Mouse (Mus musculus): ENCODE results near the gene Arhgap35.
A peak's percentile ranks its signal among the peaks of the same experiment; 100 is the strongest.

Gene Arhgap35

GRCm38 (mm10) chr7:16525448-16525847 lies 89.3 kb downstream of the Arhgap35 start:
- no peak for DNase-seq (ENCODE audit: extremely low spot score, low spot score)

- DNase-seq (ENCODE audit: extremely low spot score, low spot score) = no peak
These were observed 90.5 kb downstream of the Arhgap35 start for GRCm38 (mm10) chr7:16524308-16524707.

GRCm38 (mm10) chr7:16519310-16519709 lies 95.5 kb downstream of the Arhgap35 start:
- no peak for DNase-seq (ENCODE audit: extremely low spot score, low spot score)

- DNase-seq (ENCODE audit: extremely low spot score, low spot score) = no peak
These were observed 97.6 kb downstream of the Arhgap35 start for GRCm38 (mm10) chr7:16517198-16517597.

GRCm38 (mm10) chr7:16507284-16507683 lies 107.5 kb downstream of the Arhgap35 start:
- peak; percentile 29 for DNase-seq (ENCODE audit: extremely low spot score, low spot score)

GRCm38 (mm10) chr7:16505226-16505593 lies 109.6 kb downstream of the Arhgap35 start:
- no peak for DNase-seq (ENCODE audit: extremely low spot score, low spot score)

DNA sequence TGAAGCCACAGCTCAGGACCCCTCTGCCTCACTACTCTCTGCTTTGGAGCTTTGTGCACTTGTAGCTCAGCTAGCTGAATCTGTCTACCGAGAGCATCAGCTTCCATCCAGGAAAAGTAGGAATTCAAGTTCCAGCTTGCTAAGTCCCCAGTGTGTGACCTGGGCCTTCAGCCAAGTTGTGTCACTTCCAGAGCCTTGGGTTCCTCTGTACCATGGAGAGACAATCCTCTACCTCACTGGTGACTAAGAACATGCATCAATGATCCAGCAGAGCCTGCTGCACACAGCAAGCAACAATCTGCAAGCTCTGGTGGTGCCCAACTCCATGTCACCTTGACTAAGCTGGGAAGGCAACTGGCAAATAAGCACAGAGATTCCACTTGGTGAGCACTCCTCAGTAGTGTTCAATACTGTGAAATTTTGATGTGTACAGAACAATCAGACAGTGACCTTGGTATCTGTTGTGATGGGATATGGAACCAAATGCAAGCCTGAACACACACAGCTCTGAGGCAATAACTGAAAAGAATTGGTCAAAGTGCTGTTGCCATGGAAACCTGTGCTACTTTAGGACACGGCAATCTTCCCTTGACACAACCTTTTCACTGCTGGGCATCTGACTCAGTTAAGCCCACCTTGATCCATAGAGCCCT lies 110.1 kb downstream of the Arhgap35 start:
- no peak for DNase-seq (ENCODE audit: extremely low spot score, low spot score)

- DNase-seq (ENCODE audit: extremely low spot score, low spot score) = no peak
These were observed 113.2 kb downstream of the Arhgap35 start for GRCm38 (mm10) chr7:16501571-16501970.

DNA sequence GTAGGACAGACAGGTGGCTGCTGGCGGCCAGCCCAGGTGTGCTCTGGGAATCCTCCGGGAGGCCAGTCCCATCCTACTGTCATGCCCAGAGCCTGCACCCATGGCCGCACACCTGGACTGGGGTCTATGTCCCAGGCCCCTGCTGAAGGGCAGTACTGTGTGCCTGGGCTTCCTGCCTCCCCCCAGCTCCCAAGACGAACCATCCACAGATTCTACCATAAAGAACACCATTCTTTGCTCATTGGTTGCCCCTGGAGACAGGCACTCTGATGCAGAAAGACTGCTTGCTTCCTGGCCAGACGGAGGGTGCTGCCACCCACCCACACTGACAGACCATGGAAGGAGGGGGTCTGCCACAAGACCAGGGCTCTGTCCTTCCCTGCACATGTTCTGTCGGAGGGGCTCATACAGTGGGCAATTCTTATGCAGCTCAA lies 115.1 kb downstream of the Arhgap35 start:
- no peak for DNase-seq (ENCODE audit: extremely low spot score, low spot score)

DNA sequence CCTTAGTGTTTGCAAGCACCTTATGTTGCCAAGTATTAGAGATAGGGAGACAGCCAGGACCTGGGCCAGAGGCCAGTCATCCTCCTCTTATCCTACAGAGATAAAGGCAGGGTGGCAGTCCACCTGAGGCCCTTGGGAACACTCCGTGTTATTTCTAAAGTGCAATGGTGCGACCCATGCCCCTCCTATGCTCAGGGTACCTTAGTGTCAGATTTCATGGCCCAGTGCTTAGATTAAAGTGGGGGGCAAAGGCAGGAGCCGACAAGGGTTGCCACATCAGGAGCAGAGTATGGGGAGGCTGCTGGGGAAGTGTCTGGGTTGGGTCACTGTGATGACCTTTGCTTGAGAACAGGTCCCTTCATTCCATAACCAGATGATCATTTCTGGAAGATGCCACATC lies 118.5 kb downstream of the Arhgap35 start:
- DNase-seq (ENCODE audit: extremely low spot score, low spot score) = no peak

DNA sequence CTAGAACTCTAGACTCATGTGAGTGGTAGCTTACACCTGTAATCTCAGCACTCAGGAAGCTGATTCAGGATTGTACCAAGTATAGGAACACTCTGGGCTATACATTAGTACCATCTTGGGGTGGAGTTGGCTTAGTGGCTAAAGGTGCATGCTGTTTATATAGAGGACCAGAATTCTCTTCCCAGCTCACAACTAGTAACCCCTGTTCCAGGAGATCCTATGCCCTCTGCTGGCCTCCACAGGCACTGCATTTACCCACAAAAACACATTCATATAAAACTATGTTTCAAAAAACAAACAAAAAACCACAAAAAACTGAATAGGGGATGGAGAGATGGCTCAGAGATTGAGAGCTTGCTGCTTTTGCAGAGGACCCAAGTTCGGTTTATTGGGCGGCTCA lies 121.4 kb downstream of the Arhgap35 start:
- no peak for DNase-seq (ENCODE audit: extremely low spot score, low spot score)

DNA sequence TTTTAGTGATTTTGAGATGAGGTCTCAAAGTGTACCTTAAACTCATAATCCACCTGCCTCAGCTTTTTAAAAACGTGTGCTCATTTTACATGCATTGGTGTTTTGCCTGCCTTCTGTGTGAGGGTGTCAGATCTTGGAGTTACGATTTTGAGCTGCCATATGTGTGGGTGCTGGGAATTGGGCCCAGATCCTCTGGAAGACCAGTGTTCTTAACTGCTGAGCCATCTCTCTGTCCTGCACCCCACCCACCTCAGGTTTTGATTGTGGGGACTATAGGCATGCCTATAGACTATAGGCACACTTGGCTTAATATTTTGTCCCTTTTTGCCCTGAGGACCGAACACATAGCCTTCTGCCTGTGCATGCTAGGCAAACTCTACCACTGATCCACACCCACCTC lies 122.6 kb downstream of the Arhgap35 start:
- no peak for DNase-seq (ENCODE audit: extremely low spot score, low spot score)

DNA sequence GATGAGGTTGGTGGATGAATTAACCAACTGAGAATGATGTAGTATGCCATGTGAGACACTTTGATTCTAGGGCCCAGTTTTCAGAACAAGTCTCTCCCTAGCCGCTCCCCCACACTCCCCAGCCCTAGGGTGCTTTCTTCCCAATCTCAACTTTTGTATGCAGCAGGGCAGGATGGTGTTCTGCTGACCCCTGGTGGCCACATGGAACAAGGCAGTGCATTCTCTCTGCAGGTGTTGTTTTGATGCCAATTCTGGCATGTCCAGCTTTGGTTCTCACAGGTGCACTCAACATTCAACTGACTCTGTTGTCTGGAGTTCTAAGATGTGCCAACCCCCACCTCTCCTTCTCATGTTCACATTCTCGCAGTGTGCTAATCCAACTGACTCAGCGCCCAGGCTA lies 123.0 kb downstream of the Arhgap35 start:
- peak; percentile 70 for DNase-seq (ENCODE audit: extremely low spot score, low spot score)

DNA sequence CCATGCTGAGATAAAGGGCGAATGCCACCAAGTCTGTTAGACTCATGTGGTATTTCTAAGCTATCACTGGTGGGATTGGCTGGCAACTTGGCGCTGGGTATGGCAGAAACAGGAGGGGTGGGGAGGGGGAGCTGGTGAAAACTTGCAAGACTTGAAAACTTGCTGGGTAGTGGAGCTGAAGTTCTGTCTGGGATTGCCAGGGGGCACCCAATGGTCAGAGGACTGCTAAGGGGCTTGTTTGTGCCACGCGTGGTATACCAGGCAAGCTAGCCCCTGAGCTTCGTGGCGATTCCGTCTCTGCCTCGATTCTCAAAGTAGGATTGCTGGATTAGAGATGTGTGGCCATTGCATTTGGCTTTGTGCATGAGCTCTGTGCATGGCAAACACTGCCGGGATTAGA lies 124.8 kb downstream of the Arhgap35 start:
- no peak for DNase-seq (ENCODE audit: extremely low spot score, low spot score)

GRCm38 (mm10) chr7:16488816-16489215 lies 126.0 kb downstream of the Arhgap35 start:
- no peak for DNase-seq (ENCODE audit: extremely low spot score, low spot score)

- no peak for DNase-seq (ENCODE audit: extremely low spot score, low spot score)
These were observed 137.2 kb downstream of the Arhgap35 start, which contains the start of gene Npas1 for GRCm38 (mm10) chr7:16477628-16478027. Gene Npas1 (minus strand): TSS chr7:16477728.

DNA sequence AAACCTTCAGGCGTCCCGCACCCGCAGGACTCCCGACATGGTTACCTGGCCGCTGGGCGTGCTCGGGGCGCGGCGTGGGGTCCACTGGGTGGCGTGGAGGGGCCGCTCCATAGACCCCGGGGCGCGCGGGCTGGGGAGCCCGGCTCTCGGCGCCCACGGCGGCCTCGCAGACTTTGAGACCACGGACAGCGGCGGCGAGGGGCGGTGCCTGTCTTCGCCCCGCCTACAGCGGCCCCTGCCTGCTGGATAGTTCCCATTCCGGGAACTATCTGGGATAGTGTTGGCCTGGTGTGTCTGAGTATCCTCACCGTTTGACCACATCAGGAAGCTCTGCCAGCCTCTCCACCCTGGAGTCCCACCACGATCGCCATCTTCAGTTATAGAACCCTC lies 138.2 kb downstream of the Arhgap35 start:
- no peak for DNase-seq (ENCODE audit: extremely low spot score, low spot score)

DNA sequence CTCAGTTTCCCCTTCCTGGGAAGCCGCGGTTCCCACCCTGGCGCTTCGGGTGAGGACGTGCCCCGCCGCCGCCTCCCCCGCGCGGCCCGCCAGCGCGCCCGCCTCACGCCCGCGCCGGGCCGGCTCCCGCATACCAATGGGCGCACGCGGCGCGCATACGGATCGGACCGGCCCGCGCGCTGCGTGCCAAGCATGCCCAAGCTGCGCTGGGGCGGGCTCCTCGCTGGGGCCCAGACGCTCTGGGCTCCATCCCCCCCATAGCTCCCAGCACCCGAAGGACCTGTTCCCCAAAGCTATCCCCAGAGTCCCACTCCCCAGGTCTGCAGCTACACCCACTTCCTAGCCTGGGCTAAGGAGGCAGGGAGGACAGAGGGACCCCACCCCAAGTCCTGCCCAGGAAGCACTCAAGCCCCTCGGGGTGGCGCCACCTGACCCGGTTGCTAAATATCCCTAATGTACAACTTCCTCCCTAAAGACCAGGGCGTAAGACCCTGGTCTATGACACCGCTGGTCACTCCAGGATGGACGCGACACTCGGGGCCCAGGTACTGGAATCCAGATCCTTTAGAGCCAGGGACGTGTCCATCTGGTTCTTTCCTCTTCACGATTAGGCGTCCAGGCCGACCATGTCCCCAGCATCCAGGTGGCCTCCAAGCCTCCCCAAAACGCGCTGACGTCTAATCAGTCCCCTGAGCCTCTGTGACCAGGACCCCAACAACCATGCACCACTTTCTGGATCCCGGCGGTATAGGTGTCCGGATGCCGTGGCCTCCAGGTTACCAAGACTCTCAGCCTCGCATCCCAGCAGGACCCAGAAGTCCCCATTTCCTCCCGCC lies 138.8 kb downstream of the Arhgap35 start:
- no peak for DNase-seq (ENCODE audit: extremely low spot score, low spot score)

GRCm38 (mm10) chr7:16475321-16475720 lies 139.5 kb downstream of the Arhgap35 start:
- DNase-seq (ENCODE audit: extremely low spot score, low spot score) = no peak

DNA sequence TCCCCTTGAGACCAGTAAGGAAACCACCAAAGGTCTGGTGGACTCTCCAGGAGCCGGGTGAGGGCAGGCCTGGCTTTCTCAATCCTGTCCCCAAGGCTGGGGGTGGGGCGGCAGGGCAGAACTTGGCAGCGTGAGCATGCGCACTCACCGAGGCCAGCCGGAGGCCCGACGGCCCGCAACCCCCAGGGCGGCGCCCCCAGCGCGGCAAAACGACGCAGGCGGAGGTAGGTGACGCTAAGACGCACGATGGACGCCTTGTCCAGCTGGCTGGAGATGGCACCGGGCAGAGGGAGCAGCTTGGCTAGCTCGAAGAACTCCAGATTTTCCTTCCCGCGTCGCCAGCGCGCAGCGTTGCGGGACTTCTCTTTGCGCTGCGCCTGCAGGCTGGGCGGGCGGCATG lies 140.3 kb downstream of the Arhgap35 start:
- DNase-seq (ENCODE audit: extremely low spot score, low spot score) = no peak

- no peak for DNase-seq (ENCODE audit: extremely low spot score, low spot score)
These were observed 140.9 kb downstream of the Arhgap35 start for GRCm38 (mm10) chr7:16473847-16474246.

GRCm38 (mm10) chr7:16472116-16472709 lies 142.6 kb downstream of the Arhgap35 start:
- DNase-seq (ENCODE audit: extremely low spot score, low spot score) = no peak
